Mouse (Mus musculus) olfactory bulb, adult 2 months (tissue): ENCODE results near the gene Ttk.

Source experiments
- CTCF ChIP-seq: fragments of 200-500 bp; IDR thresholded peaks from 2 replicates; pipeline ENCODE4 v1.5.1; 2012; ENCODE audit warnings: low read depth, mild to moderate bottlenecking, low read length, moderate library complexity; ENCODE audit not compliant: insufficient read depth
- POLR2A ChIP-seq: fragments of 200-500 bp; IDR thresholded peaks from 2 replicates; pipeline ENCODE4 v1.6.1; 2012; ENCODE audit warnings: mild to moderate bottlenecking, low read depth, low read length, moderate library complexity; ENCODE audit not compliant: insufficient read depth

DNA sequence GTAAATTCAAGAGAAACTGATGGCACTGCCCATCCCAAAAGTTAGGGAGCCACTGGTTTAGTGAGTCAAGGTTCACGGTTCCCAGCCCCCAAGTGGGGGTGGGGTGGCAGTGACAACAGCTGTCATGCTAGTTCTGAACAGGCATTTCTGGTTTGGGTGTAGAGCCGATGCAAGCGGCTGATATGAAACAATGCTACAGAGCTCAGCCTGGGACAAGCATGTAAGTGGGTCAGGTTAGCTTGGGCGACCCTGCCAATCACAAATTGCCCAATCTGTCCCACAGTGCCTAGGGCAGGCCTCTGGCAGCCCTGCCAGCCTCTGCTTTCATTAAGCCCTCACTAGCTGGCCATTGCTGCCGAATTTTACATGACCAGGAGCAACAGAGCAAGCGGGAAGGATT lies 47.7 kb downstream of the Ttk start:
- no peak for TF ChIP-seq CTCF
- no peak for TF ChIP-seq POLR2A
